Mouse (Mus musculus) erythroblast, embryonic 14.5 days (primary cell): Measurements from ENCODE around the gene Card19. TPM values are rescaled to one million over a fixed set of nuclear protein-coding genes. Genes with fewer than 3 reads are reported as not detected.

Experiments
- H3K27me3 ChIP-seq: 2 replicates; pipeline ENCODE4 v1.6.1; 2012; ENCODE audit warnings: inconsistent platforms; ENCODE audit not compliant: control insufficient read depth
- H3K36me3 ChIP-seq: 2 replicates; pipeline ENCODE4 v1.6.1; 2012; ENCODE audit warnings: mild to moderate bottlenecking, inconsistent platforms; ENCODE audit not compliant: control insufficient read depth
- H3K4me1 ChIP-seq: 2 replicates; pipeline ENCODE4 v1.6.1; 2012; ENCODE audit warnings: inconsistent platforms; ENCODE audit not compliant: control insufficient read depth
- H3K4me3 ChIP-seq: replicated peaks from 2 replicates; pipeline ENCODE3; 2012; ENCODE audit warnings: moderate library complexity, mild to moderate bottlenecking, inconsistent platforms
- H3K9me3 ChIP-seq: 2 replicates; pipeline ENCODE4 v1.6.1; 2012; ENCODE audit warnings: low read length, inconsistent platforms, mixed read lengths; ENCODE audit not compliant: control insufficient read depth
- GATA1 ChIP-seq: IDR thresholded peaks from 2 replicates; pipeline ENCODE4 v1.6.1; 2012; ENCODE audit warnings: low read length, inconsistent platforms, mixed read lengths
- TAL1 ChIP-seq: IDR thresholded peaks from 3 replicates; pipeline ENCODE4 v1.6.1; 2012; ENCODE audit warnings: low read length, inconsistent platforms, mixed read lengths
- polyA plus RNA-seq: library from polyadenylated mRNA; stranded (reverse); fragments of >175 nt; gene quantifications from 2 replicates; pipeline ENCODE4 v1.2.3, GENCODE M21; 2012

Card19 gene
- polyA plus RNA-seq, 1 experiment = 0.32 TPM

DNA sequence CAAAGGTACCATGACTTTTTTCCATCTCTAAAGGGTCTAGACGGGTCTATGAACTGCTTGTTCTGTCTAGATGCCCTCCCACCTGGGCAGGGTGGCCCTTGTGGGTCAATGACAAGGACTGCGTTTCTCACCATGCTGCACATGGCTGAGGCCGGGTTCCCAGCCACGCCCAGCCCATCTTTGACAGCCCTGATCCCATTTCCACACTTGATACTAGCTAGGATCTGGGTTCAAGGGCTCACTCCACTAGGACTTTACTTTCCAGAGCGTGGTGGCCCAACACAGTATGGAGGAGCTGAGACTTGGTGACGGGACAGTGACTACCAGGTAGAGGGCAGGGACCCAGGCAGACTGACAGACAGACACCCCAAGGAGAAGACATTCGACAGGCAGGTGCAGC is 13.3 kb downstream of the Card19 start:
- Histone ChIP-seq H3K36me3 (no peaks in the 10 kb centered on the region; the same call in 1 of the 2 replicates), H3K4me3 (no peak overlapping the region), H3K9me3 (no peaks in the 10 kb centered on the region), H3K27me3 (no peaks in the 10 kb centered on the region), H3K4me1 (peaks cover 3% of the 10 kb centered on the region)
- no peak for TF ChIP-seq TAL1
- TF ChIP-seq GATA1 = no peak

GRCm38 (mm10) chr13:49200688-49201087 is 15.1 kb downstream of the Card19 start:
- peaks cover 5% of the 10 kb centered on the region for H3K36me3 ChIP-seq
- no peaks in the 10 kb centered on the region for H3K9me3 ChIP-seq
- no peak overlapping the region for H3K4me3 ChIP-seq
- peaks cover 3% of the 10 kb centered on the region for H3K4me1 ChIP-seq
- TF ChIP-seq TAL1 = no peak
- no peak for TF ChIP-seq GATA1
- no peaks in the 10 kb centered on the region for H3K27me3 ChIP-seq

- peaks cover 3% of the 10 kb centered on the region for H3K4me1 ChIP-seq
- H3K27me3 ChIP-seq = no peaks in the 10 kb centered on the region
- H3K4me3 ChIP-seq = no peak overlapping the region
- H3K9me3 ChIP-seq = no peaks in the 10 kb centered on the region
- TF ChIP-seq TAL1 (no peak), GATA1 (no peak)
- H3K36me3 ChIP-seq = peaks cover 13% of the 10 kb centered on the region
These were observed 15.9 kb downstream of the Card19 start for GRCm38 (mm10) chr13:49199891-49200290.

- Histone ChIP-seq H3K9me3 (no peaks in the 10 kb centered on the region), H3K4me1 (peaks cover 3% of the 10 kb centered on the region), H3K27me3 (no peaks in the 10 kb centered on the region), H3K4me3 (no peak overlapping the region), H3K36me3 (peaks cover 19% of the 10 kb centered on the region)
- no peak for TF ChIP-seq TAL1
- TF ChIP-seq GATA1 = no peak
These were observed 17.1 kb downstream of the Card19 start for GRCm38 (mm10) chr13:49198734-49199133.

DNA sequence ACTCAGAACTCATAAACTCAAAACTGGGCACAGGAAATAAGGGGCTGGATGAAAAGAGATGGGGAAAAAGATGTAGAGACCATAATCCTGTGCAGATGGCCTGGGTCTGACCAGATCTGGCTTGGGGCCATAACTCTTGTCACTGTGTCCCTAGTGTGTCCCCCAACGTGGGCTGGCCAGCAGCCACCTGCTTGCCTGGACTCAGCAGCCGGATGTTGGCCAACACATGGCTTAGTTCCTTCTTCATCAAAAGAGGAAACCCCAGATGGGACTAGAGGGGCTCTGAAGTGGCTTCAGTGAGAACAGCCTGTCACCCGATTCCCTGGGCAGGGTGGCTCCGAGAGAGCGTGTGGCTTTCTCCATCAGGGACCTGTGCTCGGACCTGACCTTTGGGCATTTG is 19.1 kb downstream of the Card19 start:
- no peak for TF ChIP-seq TAL1
- TF ChIP-seq GATA1 = no peak
- H3K9me3 ChIP-seq = no peaks in the 10 kb centered on the region
- H3K4me1 ChIP-seq = no peaks in the 10 kb centered on the region; the same call in 1 of the 2 replicates
- no peak overlapping the region for H3K4me3 ChIP-seq
- H3K27me3 ChIP-seq = no peaks in the 10 kb centered on the region
- H3K36me3 ChIP-seq = peaks cover 21% of the 10 kb centered on the region

DNA sequence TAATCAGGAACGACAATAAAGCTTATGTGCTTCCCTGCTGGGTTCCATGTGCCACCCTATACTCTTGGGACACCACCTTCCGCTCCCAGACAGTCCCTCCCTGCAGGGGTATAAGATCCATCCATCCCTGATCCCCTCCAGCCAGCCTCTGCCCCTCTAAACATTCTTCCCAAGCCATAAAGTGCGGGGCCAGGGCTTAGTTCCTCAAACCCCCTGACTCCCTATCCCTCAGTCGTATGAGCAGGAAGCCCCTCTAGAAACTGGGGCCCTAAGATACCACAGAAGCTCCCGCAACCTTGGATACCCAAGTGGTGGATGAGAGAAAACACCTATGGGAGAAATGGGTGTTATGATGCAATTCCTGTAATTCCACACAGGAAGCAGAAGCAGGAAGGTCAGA is 19.6 kb downstream of the Card19 start:
- Histone ChIP-seq H3K4me1 (peaks cover 1% of the 10 kb centered on the region; the same call in 1 of the 2 replicates), H3K4me3 (no peak overlapping the region), H3K27me3 (no peaks in the 10 kb centered on the region), H3K36me3 (peaks cover 21% of the 10 kb centered on the region), H3K9me3 (no peaks in the 10 kb centered on the region)
- TF ChIP-seq TAL1 (no peak), GATA1 (no peak)

- H3K9me3 ChIP-seq = no peaks in the 10 kb centered on the region
- H3K4me3 ChIP-seq = no peak overlapping the region
- peaks cover 21% of the 10 kb centered on the region for H3K36me3 ChIP-seq
- H3K4me1 ChIP-seq = peaks cover 7% of the 10 kb centered on the region
- H3K27me3 ChIP-seq = no peaks in the 10 kb centered on the region
- TF ChIP-seq TAL1 (no peak), GATA1 (no peak)
These were observed 20.2 kb downstream of the Card19 start for GRCm38 (mm10) chr13:49195651-49196050.

GRCm38 (mm10) chr13:49194811-49195210 is 21.0 kb downstream of the Card19 start:
- Histone ChIP-seq H3K36me3 (peaks cover 21% of the 10 kb centered on the region), H3K27me3 (no peaks in the 10 kb centered on the region), H3K9me3 (no peaks in the 10 kb centered on the region), H3K4me3 (no peak overlapping the region), H3K4me1 (peaks cover 11% of the 10 kb centered on the region)
- TF ChIP-seq TAL1 = no peak

DNA sequence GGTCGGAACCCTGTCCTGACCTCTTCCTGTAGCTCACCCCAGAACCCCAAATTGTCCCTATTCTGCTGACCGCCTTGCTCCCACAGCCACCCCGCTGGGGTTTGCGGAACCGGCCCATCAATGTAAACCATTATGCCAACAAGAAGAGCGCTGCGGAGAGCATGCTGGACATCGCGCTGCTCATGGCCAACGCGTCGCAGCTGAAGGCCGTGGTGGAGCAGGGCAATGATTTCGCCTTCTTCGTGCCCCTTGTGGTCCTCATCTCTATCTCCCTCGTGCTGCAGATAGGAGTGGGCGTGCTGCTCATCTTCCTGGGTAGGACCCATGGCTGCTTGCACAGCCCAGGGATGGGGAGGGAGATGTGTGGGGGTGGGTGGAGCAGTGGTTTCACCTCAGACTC is 22.2 kb downstream of the Card19 start:
- TF ChIP-seq TAL1 (no peak), GATA1 (no peak)
- peaks cover 21% of the 10 kb centered on the region for H3K36me3 ChIP-seq
- H3K4me1 ChIP-seq = peaks cover 18% of the 10 kb centered on the region
- H3K27me3 ChIP-seq = no peaks in the 10 kb centered on the region
- H3K9me3 ChIP-seq = no peaks in the 10 kb centered on the region
- no peak overlapping the region for H3K4me3 ChIP-seq

GRCm38 (mm10) chr13:49192156-49192855 is 23.5 kb downstream of the Card19 start:
- H3K36me3 ChIP-seq = peaks cover 21% of the 10 kb centered on the region
- H3K27me3 ChIP-seq = no peaks in the 10 kb centered on the region
- no peak overlapping the region for H3K4me3 ChIP-seq
- H3K4me1 ChIP-seq = peaks cover 31% of the 10 kb centered on the region
- TF ChIP-seq TAL1 = no peak
- TF ChIP-seq GATA1 = no peak
- H3K9me3 ChIP-seq = no peaks in the 10 kb centered on the region
